Mouse (Mus musculus) forebrain, embryonic 10.5 days (tissue): ENCODE measurements at regions not wholly inside any gene's neighbourhood (a gene's known extent, or its start where the extent isn't known, plus 50 kb on each side); places are given as distances from the start of the nearest gene placed in this dataset.

Source experiments
- DNase-seq: peaks from one replicate; pipeline ENCODE4 v3.0.0-alpha.2; 2017; ENCODE audit warnings: low spot score; ENCODE audit errors: extremely low spot score
- H3K27ac ChIP-seq: fragments of 300-500 bp; sonication (generic); 2 replicates; pipeline ENCODE4 v1.5.1; 2016; ENCODE audit warnings: mild to moderate bottlenecking
- H3K27me3 ChIP-seq: fragments of 300-500 bp; sonication (generic); 2 replicates; pipeline ENCODE4 v1.6.1; 2016; ENCODE audit warnings: mild to moderate bottlenecking; ENCODE audit not compliant: poor library complexity, severe bottlenecking
- H3K36me3 ChIP-seq: fragments of 300-500 bp; sonication (generic); replicated peaks from 2 replicates; pipeline ENCODE4 v1.6.1; 2016; ENCODE audit warnings: mild to moderate bottlenecking, moderate library complexity
- H3K4me1 ChIP-seq: fragments of 300-500 bp; sonication (generic); 2 replicates; pipeline ENCODE4 v1.6.1; 2016
- H3K4me3 ChIP-seq: fragments of 300-500 bp; sonication (generic); 2 replicates; pipeline ENCODE4 v1.5.1; 2016; ENCODE audit warnings: mild to moderate bottlenecking, moderate library complexity
- H3K9me3 ChIP-seq: fragments of 300-500 bp; sonication (generic); 2 replicates; pipeline ENCODE4 v1.6.1; 2016; ENCODE audit warnings: mild to moderate bottlenecking, moderate library complexity
- WGBS: fragments of 180-500 bp; shearing (Covaris S2); methylation state at CpG from one replicate; pipeline ENCODE4 v1.1.7; 2016; 5-methylcytosine and 5-hydroxymethylcytosine counted together

- no peak overlapping the region for H3K27ac ChIP-seq
- peaks cover 79% of the 10 kb centered on the region for H3K27me3 ChIP-seq
- WGBS, result 89% methylated on average over 2 of the region's 2 CpGs
- DNase-seq, result no peak
- no peaks in the 10 kb centered on the region for H3K36me3 ChIP-seq
- H3K4me3 ChIP-seq, result no peak overlapping the region
- H3K4me1 ChIP-seq, result no peaks in the 10 kb centered on the region
- H3K9me3 ChIP-seq, result no peaks in the 10 kb centered on the region
Observed at GRCm38 (mm10) chrX:161051639-161052038, 57.1 kb upstream of the Cdkl5 start.
